Mouse (Mus musculus): ENCODE data around the gene Zfand2a.
A peak's percentile ranks its signal among the peaks of the same experiment; 100 is the strongest.

The Zfand2a gene

DNA sequence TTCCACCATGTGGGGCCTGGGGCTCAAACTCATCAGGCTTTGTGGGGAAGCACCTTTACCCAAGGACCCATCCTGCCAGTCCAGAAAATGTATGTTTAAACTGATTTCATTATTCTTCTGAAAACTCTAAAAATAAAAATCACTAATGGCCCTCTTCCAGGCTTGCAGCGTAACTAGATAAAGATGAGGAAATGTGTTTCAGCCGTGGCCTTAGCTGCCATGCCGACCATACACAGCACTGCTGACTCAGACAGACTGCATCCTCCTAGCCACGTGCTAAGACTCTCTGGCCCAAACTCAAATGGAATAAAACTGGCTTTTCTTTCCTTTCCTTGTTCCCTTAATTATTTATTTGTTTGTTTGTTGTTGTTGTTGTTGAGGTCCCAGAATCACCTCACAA lies 19.5 kb downstream of the Zfand2a start:
- DNase-seq: no peak

DNA sequence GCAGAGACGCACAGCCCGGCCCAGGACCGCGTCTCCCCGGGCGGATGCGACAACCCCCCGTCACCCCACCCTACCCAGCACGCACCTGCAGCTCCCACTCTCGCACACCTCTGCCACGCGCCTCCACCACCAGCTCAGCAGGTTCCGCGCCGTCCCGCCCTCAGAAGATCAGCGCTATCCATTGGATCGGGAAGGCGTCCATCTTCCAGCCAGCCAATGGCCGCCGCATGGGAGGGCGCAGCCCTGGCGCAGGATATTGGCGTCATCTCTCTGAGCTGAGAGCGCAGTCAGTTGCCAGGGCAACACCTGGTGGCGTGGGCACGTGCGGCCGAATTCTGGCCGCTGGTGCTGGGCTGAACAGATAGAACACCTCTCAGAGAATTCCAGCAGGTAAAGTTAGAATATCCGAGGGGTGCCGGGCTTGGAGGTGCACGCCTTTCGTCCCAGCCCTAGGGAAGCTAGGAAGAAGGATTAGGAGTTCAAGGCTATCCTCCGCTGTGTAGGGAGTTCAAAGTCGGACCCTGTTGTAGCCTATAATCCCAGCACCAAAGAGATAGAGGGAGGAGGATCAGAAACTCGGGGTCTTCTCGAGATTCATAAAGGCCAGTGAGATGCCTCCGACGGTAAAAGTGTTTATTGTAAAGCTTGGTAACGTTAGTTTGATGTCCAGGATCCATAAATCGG lies 23.8 kb downstream of the Zfand2a start, which contains the start of gene 3110082I17Rik:
3110082I17Rik (minus strand) TSS at position 144 of the 684 bp plus-strand sequence.
- DNase-seq: peak; percentile 98

DNA sequence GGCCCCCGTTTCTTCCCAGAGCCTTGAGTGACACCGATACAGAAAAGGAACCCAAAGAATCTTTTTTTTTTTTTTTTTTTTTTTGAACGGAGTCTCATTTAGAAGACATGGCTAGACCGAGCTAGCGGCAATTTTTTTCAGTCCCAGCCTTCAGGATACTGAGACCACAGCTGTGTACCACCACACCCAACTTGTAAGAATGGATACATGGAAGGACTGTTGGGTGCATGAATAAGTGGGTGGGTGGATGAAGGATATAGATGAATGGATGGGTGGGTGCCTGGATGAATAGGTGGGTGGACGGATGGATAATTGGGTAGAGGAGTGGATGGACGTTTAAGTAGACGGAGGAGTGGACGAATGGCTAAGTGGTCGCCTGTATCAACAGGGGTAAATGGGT lies 24.4 kb downstream of the Zfand2a start:
- DNase-seq: no peak

DNA sequence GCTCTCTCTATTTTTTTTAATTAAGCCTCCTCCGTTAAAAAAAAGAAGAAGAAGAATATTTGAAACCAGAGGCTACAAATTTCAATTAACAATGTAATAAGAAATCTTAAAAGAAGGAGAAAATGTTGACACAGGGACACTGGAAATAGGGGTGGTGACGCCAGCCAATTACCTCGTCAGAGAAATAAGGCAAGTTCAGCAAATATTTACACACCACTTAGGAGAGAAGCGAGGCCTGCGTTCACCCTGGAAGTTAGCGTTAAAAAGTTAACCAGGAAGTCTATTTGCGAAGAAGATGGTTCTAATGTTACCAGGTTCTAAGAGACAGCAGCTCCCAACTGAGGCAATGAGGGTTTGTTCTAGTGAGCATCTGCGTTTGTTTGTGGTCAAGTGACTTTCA lies 27.1 kb downstream of the Zfand2a start:
- DNase-seq: no peak

DNA sequence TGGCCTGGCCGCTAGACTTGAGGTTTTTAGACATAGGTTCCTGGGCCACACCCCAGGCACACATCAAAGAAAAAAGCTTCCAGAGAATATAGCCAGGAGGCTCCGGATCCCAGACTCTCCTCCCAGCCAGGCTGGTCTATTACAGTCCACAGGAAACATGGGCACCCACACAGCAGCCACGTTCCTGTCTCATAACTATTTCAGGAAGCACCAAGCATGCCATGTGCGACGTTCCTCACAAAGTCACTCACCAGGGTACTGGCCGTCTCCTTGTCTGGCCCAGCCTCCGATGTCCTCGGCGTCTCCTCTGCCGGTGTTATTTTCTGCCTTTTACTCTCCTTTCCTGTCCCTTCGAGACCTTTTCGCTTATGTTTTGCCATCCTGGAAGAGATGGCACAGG lies 29.2 kb downstream of the Zfand2a start:
- DNase-seq: no peak

DNA sequence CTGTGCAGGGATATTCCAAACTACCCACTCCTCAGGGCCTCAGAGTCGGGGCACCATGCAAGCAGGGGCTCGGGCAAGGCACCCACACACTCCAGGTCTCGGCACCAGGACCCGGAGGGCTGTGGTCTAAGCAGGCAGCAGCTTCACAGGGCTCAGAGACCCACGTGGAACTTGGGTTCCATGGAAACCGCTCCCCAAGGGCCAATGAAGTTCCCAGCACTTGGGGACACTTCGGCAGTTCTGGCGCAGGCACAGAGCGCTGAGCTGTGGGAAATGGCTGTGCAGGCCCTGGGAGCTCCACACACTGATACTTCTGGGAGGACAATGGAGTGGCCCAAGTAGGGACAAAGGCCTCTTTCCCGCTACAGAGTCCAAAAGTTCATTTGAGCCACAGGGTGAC lies 31.3 kb downstream of the Zfand2a start:
- no peak for DNase-seq

DNA sequence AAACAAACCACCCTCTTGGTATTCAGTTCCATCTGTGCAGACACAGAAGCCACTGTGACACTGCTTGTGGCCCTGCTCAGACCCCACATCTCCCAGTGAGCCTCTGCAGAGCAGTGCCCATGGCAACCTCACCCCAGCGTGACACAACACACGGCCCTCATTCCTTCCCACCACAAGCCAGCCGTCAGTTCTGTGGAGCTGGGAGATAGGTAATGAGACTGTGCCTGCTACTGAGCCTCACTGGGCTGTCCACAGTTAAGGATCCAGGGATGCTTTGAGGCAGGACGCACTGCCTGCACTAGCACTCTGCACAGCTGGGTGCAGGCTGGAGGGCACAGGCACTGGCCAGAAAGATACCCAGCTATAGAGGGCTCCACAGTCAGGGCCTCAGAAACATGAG lies 34.4 kb downstream of the Zfand2a start:
- no peak for DNase-seq

DNA sequence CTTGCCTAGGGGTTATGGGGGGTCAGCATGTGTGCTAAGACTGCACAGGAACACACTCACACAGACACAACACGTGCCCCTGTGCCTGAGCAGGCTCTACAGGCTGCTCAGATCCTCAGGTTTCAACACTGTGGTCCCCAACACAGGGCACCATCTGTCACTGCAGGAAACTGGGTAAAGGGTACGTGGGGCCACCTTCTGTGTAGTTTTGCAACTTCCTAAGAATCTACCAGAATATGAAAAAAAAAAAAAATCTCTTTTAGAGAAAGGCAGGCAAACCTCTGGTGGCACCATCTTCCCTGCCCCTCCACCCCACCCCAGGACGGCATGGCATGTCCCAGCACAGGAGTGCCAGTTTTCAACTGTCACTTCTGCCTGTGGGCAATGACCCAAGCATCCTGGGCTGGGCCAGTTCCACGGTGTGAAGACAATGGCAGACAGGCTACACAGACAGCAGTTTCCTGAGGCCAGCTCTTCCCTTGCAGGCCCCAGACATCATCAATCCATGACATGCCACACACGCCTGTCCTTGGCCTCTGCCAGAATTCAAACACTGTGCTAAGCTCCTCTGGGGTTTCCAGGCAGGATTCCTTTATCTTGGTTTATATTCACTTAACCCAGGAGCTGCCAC lies 35.1 kb downstream of the Zfand2a start:
- peak; percentile 58 for DNase-seq

DNA sequence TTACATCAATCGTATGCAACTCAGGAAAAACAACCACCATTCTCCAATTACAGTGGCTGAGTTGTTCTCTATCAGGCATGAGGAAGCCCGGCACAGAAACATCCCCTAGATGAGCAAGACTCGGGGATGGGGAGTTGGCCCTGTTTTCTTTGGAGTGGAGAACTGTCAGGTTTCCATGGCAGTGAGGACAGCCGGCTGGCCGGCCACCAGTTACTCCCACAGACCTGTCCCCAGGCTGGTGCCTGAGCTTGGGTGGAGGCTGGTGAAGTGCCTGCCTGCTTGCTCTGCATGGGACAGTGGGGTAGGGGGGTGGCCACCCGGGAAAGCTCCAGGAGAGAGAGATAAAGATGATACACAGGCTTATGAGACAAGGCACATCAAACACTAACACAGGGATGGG lies 36.3 kb downstream of the Zfand2a start:
- no peak for DNase-seq

DNA sequence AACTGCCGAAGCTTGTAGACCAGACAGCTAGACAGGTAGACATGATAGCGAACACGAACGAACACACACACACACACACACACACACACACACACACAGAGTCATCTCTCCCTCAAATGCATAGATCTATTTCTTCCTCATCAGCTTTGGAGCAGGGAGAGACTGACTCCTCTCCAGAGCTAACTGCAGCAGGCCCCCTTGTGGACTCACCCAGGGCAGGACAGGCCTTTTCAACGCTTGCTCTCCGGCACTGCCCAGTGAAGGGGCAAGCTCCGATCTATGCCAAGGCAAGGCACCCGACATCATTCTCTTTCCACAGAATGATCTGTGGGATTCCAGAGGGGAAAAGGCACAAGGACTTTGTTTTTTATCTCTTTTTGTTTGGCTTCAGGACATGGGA lies 39.1 kb downstream of the Zfand2a start:
- no peak for DNase-seq

DNA sequence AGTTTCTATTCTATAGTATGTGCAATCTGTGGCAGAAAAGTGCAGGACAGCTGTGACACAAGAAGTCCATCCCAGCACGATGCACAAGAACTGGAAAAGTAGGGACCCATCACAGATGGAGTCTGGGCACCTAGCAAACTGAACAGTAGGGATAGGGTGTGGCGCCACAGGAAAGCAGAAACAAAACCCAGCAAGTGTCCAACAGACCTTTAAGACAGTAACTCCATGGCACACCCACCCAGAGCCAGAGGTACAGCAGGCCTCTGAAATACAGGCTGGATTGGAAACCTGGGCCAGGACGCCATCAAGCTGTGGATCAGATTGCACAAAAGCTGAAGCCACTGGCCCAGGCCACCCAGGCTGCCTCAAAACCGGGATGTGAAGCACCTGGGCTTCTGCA lies 41.4 kb downstream of the Zfand2a start:
- no peak for DNase-seq

DNA sequence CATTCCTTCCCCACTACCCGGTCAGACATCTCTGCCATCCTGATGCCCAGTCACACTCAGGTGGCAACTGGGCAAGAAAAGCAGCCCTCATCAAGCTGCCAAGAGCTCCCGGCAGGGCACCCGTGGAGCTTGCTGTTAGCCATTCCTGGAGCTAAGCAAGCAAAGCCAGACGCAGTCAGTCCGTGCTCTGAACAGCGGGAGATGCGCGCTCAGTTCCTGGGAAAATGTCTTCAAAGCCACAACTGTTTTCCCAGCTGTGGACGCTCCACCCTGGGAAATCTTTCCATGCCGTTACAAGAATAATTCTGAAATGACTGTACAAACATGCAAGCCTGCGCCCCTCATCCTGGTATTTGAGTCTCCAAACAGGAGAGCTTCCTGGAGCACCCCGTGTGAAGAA lies 41.9 kb downstream of the Zfand2a start:
- no peak for DNase-seq

DNA sequence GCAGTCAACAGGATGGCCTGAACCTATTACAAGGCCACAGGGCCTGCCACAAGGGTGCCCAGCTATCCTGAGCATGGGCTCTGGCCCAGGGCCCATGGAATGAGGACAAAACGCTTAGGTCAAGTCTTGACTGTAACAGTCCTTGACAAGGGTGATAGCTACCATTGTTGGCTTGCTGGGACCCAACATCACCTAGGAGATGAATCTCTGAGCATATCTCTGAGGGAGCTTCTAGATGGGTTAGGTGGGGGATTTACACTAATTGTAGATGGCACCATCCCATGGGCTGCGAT lies 42.7 kb downstream of the Zfand2a start:
- no peak for DNase-seq

DNA sequence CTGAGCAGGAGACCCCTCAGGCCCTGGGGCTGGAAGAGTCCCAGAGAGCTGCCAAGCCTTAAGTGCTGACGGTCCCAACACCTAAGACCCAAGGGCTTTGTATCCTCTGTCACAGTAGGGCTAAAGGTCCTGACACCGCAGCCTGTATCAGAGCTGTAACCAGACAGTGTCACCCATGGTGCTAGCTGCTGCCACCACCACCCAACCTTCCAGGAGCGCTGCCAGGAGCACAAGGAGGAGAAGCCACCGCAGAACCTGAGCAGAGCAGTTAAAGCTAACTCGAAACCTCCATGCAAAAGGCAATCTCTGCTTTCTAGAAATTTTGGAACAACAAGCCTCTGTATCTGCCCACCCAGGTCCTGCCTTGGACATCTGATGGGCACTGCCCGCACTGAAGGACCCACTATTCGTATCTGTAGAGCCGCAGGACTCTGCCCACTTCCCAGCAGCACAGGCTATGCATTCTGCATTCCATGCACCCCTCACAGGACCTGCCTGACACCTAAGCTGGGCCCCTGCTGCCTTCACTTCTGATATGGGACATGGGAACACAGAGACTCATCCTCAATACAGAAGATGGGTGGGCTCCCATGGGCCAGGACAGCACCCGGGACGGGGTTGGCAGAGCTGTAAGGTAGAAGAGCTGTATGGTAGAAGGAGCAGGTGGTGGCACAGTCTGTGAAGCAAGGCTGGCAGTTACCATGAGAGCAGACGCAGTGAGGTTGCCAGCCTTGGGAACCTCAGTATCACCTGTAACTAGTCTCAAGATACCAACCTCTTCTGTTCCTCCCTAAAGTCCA lies 43.2 kb downstream of the Zfand2a start:
- no peak for DNase-seq

DNA sequence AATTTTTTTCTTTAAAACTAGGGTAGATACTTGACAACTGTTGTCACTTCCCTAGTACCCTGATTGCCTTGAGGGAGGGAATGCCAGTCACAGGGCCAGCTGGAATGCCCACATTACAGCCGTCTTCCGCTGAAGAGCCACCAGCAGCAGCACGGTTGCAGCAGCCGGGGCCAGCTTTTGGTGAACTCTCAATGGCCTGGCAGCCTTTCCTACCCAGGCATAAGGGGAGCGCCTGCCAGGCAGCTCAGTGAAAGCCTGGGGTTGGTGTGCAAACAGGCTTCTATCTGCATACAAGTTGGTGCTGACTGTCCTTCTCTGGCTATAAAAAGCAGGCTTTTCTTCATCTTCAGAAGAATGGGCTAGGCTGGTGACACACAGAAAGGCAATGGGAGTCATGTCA lies 43.9 kb downstream of the Zfand2a start:
- DNase-seq: no peak

DNA sequence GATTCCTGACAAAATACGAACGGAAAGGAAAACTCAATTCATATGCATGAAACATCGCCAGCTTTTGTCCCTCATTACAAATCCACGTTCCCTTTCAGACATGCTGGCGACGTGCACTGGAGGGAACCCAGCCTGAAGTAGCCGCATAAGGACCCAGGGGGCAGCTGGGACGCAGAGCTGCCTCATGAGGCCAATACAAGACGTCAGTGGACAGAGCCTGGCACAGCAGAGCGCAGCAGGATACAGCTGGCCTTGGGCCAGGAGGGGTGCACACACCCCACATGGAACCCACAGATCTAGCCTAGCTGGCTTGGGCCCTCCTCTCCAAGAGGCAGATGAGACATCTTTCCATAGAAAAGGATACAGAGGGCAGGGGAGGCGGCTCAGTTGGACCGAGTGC lies 45.9 kb downstream of the Zfand2a start:
- DNase-seq: no peak

DNA sequence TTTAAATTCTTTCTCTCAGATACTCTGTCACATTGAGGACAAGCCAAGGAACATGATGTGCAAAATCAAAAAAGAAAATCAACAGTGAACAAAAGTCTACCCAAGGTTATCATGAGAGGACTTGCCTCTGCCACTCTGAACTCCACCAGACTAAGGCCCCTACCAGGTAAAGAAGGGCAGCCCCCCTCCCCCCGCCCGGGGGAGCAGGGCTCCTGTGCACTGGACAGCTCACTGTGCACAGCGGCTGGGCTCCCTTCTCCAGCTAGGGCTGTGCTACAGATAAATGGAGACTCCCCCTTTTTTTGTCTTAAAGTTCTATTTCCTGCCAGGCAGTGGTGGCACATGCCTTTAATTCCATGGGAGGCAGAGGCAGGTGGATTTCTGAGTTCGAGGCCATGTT lies 46.6 kb downstream of the Zfand2a start:
- DNase-seq: no peak

DNA sequence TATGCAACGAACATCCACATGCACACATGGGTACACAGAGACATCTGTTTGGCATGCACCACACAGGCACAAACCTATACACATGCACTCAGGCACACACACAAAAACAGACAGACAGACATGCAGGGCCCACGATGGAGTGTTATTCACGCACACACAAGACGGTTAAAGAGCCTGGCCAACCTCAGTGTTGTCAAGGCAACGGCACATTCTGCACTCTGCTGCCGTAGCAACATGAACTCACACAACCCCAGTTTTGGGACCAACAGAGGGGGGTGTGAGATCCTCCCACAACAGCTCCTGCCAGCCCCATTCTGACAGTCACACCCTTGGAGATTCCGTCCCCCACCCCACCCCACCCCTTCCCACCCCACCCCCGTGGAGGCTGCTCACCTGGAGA lies 49.4 kb downstream of the Zfand2a start:
- DNase-seq: no peak

DNA sequence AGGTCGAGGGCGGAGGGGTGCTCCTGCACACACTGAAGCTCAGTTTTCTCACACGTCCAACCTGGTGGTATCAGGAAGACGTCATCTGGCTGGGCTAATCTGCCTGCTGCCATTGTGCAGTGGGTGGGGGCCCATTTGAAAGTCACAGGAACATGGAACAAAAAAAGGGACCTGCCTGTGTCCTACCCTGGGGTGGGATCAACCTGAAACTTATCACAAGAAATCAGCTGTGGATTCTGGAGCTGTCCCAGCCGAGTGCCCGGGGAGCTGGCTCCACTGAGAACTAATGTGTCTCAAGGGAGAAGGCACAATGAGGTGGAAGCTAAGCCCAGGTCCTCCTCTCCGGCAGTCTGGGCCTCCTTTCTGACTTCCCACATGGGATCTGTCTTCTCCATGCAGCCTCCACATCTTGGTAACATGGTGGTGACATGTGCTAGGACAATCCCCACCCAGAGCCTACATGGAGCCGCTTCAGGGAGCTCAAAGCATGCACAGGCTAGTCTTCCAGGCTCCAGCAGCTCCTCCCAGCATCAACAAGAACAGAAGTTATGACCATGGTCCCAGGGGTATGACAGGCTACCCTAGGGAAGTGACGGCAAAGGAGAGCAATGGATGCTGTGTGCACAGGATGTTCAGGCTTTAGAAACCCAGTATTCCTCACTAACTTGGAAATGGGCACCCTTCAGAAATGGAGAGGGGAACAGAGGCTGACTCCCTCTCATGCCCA lies 50.3 kb downstream of the Zfand2a start:
- DNase-seq: no peak

DNA sequence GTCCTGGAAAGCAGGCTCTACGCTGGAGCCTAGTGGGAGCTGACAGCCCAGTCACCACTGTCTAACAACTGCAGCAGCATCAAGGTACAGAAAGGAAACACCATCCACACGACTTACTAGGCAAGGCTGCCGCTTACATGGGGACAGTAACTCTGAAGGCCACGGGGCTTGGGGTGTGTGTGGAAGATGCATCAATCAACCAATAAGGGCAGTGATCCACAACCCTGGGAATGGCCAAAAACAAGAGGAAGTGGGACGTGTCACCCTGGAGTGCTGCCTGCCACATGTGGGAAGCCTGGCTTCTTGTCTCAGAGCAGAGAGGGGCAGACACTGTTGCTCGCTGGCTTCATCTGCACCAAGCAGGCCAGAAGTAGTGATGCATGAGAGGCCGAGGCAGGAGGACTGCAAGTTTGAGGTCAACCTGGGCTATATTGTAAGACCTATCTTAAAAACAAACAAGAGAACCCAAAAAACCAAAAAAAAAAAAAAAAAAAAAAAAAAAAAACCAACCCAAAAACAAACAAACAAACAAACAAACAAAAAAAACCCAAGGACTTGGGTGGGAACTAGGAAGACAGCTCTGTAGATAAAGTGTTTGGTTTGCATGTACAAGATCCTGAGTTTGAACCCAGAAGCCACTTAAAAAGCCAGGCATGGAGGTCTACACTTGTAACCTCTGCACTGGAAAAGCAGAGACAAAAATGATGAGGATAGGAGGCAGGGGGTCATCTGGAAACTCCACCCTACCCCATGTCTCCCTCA lies 51.4 kb downstream of the Zfand2a start:
- DNase-seq: no peak

DNA sequence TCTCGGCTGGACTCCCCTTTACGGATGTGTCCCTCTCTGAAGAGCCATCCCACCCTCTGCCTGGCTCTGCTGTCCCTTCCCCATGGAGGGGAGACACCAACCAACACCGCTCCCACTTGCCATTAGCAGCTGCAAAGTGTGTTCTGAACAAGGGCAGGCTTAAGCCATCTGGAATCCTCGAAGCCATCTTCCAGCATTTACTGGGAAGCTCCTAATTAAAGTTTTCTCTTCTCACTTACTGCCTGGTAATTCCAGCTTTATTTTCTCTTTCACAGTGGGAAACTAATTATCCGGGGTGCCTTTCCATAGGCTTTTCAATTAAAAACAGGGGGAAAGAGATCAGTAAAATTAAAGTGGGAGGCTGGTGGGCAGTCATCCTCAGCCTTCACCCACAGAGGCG lies 52.0 kb downstream of the Zfand2a start:
- no peak for DNase-seq

DNA sequence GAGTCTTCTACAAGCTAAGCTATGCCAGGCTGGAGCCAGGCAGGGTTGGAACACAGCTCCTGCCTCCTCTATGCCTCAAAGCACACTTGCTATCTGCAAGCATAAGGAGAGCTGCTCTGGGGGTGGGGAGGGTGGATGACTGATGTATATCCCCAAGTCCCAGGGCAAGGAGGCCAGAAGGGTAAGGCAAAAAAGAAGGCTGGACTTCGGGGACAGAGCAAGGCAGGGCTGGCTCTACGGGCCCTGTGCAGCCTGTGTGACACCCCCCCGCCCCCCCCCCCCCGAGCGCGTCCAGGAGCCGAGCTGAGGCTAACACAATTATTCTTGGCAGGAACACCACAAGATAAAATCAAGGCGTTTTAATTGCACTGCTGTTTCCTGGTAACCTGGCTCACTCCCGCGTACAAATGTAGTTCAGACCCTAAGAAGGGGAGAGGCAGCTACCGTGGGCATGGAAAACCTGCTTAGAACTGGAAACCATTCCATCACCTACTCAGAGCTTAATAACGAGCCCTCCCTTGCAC lies 54.5 kb downstream of the Zfand2a start:
- DNase-seq: no peak

DNA sequence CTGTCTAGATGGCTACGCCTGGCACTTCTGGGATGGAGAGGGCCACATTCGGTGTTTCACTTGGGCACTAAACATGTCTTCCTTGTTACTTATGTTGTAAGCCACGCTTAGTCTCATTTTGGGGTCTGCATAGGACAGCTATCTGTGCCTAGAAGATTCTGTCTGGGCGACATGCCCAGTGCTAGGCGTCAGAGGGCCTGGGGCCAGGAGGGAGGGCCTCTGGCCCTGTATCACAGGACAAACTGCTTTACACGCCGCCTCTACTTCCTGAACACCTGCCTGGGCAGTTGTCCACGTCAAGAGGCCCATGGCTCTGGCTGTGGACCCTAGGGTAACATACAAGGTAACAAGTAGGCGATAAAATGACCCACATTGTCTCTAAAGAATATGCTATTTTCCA lies 56.4 kb downstream of the Zfand2a start:
- DNase-seq: no peak

All from thymus, postnatal 25 days (tissue).